Mouse (Mus musculus): ENCODE results near the gene Ildr2. TPM values are rescaled to one million over a fixed set of nuclear protein-coding genes. Genes with fewer than 3 reads are reported as not detected.

Ildr2 gene
- polyA plus RNA-seq, 1 experiment from 2014 or later: 5.1 TPM

DNA sequence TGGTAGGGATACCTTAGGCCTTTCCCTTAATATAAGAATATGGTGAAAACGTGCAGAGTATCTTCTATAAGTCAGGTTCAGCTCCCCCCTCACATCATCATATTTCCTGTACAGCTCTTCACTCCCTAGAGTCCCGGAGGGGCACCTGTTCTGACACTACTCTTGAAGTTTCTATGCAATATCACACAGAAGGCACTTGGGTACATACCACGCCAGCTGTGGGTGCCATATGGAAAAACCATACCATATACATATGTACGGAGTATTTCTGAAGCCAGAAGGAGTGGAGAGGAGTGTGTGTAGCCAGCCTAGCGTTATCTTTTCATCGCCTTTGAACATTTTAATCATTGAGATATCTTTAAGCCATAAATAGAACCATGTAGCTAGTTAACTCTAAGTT is 36.6 kb downstream of the Ildr2 start:
- H3K4me1 ChIP-seq: peaks cover 5% of the 10 kb centered on the region; the same call in 1 of the 2 replicates
- WGBS: 93% methylated on average over 6 of the region's 6 CpGs
- no peak overlapping the region for H3K27ac ChIP-seq
- ATAC-seq (ENCODE audit: low FRiP score, low read depth): no peak
- no peak overlapping the region for H3K4me2 ChIP-seq (replicated peaks)
- H3K9me3 ChIP-seq: no peaks in the 10 kb centered on the region
- no peaks in the 10 kb centered on the region; the same call in 1 of the 2 replicates for H3K36me3 ChIP-seq
- H3K4me3 ChIP-seq: no peak overlapping the region
- no peak overlapping the region for H3K9ac ChIP-seq
- no peaks in the 10 kb centered on the region for H3K27me3 ChIP-seq (replicated peaks)

- no peaks in the 10 kb centered on the region for H3K27me3 ChIP-seq (replicated peaks)
- WGBS: 90% methylated on average over 3 of the region's 3 CpGs
- H3K9me3 ChIP-seq: no peaks in the 10 kb centered on the region
- no peak overlapping the region for H3K27ac ChIP-seq
- H3K4me1 ChIP-seq: no peaks in the 10 kb centered on the region
- no peak overlapping the region for H3K4me2 ChIP-seq (replicated peaks)
- no peaks in the 10 kb centered on the region; the same call in 1 of the 2 replicates for H3K36me3 ChIP-seq
- ATAC-seq (ENCODE audit: low FRiP score, low read depth): no peak
- no peak overlapping the region for H3K9ac ChIP-seq
- H3K4me3 ChIP-seq: no peak overlapping the region
Measured at GRCm38 (mm10) chr1:166293086-166293485, 39.1 kb downstream of the Ildr2 start.

DNA sequence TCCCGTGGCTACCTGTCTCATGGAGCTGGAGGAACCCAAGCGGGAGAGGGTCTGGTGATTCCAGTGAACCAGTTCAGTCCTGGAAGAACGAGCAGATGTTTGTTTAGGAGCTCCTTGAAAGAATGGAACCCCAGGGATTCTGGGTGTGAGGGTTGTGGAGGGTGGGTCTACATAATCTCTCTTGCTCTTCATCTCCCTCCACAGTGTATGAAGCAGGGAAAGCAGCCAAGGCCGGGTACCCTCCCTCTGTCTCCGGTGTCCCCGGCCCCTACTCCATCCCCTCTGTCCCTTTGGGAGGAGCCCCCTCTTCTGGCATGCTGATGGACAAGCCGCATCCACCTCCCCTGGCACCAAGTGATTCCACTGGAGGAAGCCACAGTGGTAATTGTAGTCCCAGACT is 41.6 kb downstream of the Ildr2 start:
- H3K4me1 ChIP-seq: no peaks in the 10 kb centered on the region
- no peak overlapping the region for H3K4me3 ChIP-seq
- H3K9ac ChIP-seq: no peak overlapping the region
- no peaks in the 10 kb centered on the region; the same call in 1 of the 2 replicates for H3K36me3 ChIP-seq
- WGBS: 76% methylated on average over 7 of the region's 7 CpGs
- H3K4me2 ChIP-seq (replicated peaks): no peak overlapping the region
- no peak for ATAC-seq (ENCODE audit: low FRiP score, low read depth)
- no peaks in the 10 kb centered on the region for H3K9me3 ChIP-seq
- no peak overlapping the region for H3K27ac ChIP-seq
- H3K27me3 ChIP-seq (replicated peaks): no peaks in the 10 kb centered on the region

- no peak for ATAC-seq (ENCODE audit: low FRiP score, low read depth)
- H3K9ac ChIP-seq: no peak overlapping the region
- WGBS: 94% methylated on average over 9 of the region's 9 CpGs
- no peaks in the 10 kb centered on the region; the same call in 1 of the 2 replicates for H3K36me3 ChIP-seq
- no peak overlapping the region for H3K27ac ChIP-seq
- H3K9me3 ChIP-seq: no peaks in the 10 kb centered on the region
- no peak overlapping the region for H3K4me3 ChIP-seq
- no peaks in the 10 kb centered on the region for H3K27me3 ChIP-seq (replicated peaks)
- no peaks in the 10 kb centered on the region for H3K4me1 ChIP-seq
- H3K4me2 ChIP-seq (replicated peaks): no peak overlapping the region
Measured at GRCm38 (mm10) chr1:166296371-166296770, 42.4 kb downstream of the Ildr2 start.

DNA sequence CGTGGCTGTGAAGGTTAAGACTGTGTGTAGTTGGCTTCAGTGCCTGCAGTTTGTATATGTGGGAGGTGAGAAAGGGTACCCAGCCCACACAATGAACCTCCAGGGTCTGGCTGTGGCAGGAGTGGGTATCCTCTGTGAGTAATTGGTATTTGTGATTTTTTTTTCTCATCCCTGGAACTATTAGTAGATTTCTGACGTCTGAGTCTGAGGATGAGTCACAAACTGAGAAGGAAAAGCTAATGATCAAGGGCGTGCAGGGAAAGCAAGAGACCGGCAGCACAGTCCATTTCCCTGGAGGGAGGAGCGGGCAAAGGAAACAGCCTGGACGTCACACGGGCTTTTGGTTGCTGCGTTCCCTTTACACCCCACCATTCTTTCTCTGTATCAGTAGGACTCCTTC is 43.0 kb downstream of the Ildr2 start:
- no peaks in the 10 kb centered on the region for H3K9me3 ChIP-seq
- ATAC-seq (ENCODE audit: low FRiP score, low read depth): no peak
- H3K27me3 ChIP-seq (replicated peaks): no peaks in the 10 kb centered on the region
- 78% methylated on average over 8 of the region's 8 CpGs for WGBS
- no peaks in the 10 kb centered on the region for H3K4me1 ChIP-seq
- no peak overlapping the region for H3K9ac ChIP-seq
- no peak overlapping the region for H3K27ac ChIP-seq
- no peak overlapping the region for H3K4me2 ChIP-seq (replicated peaks)
- H3K36me3 ChIP-seq: no peaks in the 10 kb centered on the region; the same call in 1 of the 2 replicates
- H3K4me3 ChIP-seq: no peak overlapping the region

- no peak overlapping the region for H3K27ac ChIP-seq
- H3K4me3 ChIP-seq: no peak overlapping the region
- H3K4me2 ChIP-seq (replicated peaks): no peak overlapping the region
- no peaks in the 10 kb centered on the region for H3K27me3 ChIP-seq (replicated peaks)
- no peaks in the 10 kb centered on the region for H3K9me3 ChIP-seq
- H3K4me1 ChIP-seq: no peaks in the 10 kb centered on the region
- H3K9ac ChIP-seq: no peak overlapping the region
- no peak for ATAC-seq (ENCODE audit: low FRiP score, low read depth)
- 70% methylated on average over 15 of the region's 15 CpGs for WGBS
- no peaks in the 10 kb centered on the region; the same call in 1 of the 2 replicates for H3K36me3 ChIP-seq
Measured at GRCm38 (mm10) chr1:166297499-166298111, 43.7 kb downstream of the Ildr2 start.

DNA sequence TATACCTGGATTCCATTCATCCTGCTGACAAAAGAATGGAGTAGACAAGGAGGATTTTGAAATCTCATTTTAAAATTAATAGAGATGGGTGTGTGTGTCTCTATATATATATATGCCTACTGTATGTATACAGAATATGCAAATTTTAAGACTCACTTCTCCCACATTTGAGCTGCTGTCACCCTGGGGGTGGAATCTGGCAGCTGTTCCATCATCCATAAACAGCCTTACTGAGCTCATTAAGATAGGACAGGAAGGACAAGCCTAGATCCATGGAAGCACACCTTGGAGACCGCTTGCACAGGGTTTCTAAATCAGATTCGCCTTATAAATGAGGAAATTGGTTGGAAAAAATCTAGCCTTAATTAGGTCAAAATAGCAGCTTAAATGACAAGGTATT is 44.9 kb downstream of the Ildr2 start:
- Histone ChIP-seq H3K36me3 (no peaks in the 10 kb centered on the region; the same call in 1 of the 2 replicates), H3K4me2 (replicated peaks) (no peak overlapping the region), H3K27ac (no peak overlapping the region), H3K9me3 (no peaks in the 10 kb centered on the region), H3K4me3 (no peak overlapping the region), H3K4me1 (no peaks in the 10 kb centered on the region), H3K9ac (no peak overlapping the region), H3K27me3 (replicated peaks) (no peaks in the 10 kb centered on the region)
- ATAC-seq (ENCODE audit: low FRiP score, low read depth): no peak
- WGBS: 84% methylated on average over 2 of the region's 2 CpGs

- Histone ChIP-seq H3K27ac (no peak overlapping the region), H3K4me1 (no peaks in the 10 kb centered on the region), H3K4me2 (replicated peaks) (no peak overlapping the region), H3K36me3 (no peaks in the 10 kb centered on the region; the same call in 1 of the 2 replicates), H3K4me3 (no peak overlapping the region), H3K9ac (no peak overlapping the region), H3K9me3 (no peaks in the 10 kb centered on the region), H3K27me3 (replicated peaks) (no peaks in the 10 kb centered on the region)
- 92% methylated on average over 8 of the region's 8 CpGs for WGBS
- ATAC-seq (ENCODE audit: low FRiP score, low read depth): no peak
Measured at GRCm38 (mm10) chr1:166299821-166300220, 45.9 kb downstream of the Ildr2 start.

GRCm38 (mm10) chr1:166300526-166300925 is 46.6 kb downstream of the Ildr2 start:
- H3K4me2 ChIP-seq (replicated peaks): no peak overlapping the region
- no peaks in the 10 kb centered on the region; the same call in 1 of the 2 replicates for H3K36me3 ChIP-seq
- H3K27me3 ChIP-seq (replicated peaks): no peaks in the 10 kb centered on the region
- H3K4me1 ChIP-seq: no peaks in the 10 kb centered on the region
- no peak overlapping the region for H3K27ac ChIP-seq
- H3K9ac ChIP-seq: no peak overlapping the region
- ATAC-seq (ENCODE audit: low FRiP score, low read depth): no peak
- 65% methylated on average over 3 of the region's 3 CpGs for WGBS
- H3K4me3 ChIP-seq: no peak overlapping the region
- no peaks in the 10 kb centered on the region for H3K9me3 ChIP-seq

DNA sequence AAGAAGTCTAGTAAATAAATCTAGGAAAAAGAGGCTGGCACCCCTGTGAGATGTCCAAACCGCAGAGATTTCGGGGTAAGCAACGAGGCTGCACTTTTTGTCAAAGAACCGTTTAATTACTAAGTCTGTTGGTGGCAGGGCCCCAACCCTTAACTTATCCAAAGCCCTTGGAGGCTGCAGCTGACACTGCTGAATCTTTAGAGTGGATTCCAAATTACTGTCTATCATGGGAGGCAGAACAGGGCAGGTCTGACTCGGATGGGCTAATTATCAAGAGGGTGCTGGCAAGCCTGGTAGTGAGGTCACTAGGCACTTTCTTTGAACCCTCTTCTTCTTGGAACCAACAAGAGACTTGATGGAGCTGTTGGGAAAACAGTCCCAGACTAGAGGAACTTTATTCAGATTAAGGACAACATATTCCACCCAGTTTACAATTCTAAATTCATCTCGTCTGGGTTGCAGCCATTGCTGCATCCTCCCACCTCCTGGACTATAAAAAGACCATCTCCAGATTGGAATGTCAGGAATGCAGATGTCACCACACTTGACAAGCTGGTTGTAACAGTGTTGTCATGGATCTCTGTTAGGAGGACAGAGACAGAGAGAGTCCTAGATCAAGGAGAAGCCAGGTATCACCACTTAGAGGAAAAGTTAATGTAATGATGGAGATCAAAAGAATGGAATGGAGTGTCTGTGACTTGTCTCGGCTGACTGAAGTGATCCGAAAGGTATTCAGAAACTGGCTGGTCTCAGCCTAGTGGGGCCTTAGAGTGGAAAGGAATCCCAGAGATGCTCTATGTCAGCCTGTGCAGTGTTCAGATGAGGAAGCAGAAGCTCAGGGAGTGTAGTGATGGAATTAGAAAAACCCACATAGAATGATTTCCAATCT is 50.7 kb downstream of the Ildr2 start:
- Histone ChIP-seq H3K4me2 (replicated peaks) (no peak overlapping the region), H3K36me3 (no peaks in the 10 kb centered on the region; the same call in 1 of the 2 replicates), H3K27me3 (replicated peaks) (peaks cover 17% of the 10 kb centered on the region; the same call in 1 of the 2 replicates), H3K4me3 (no peak overlapping the region), H3K9ac (no peak overlapping the region), H3K4me1 (peaks cover 5% of the 10 kb centered on the region; the same call in 1 of the 2 replicates), H3K9me3 (no peaks in the 10 kb centered on the region), H3K27ac (no peak overlapping the region)
- ATAC-seq (ENCODE audit: low FRiP score, low read depth): no peak
- WGBS: 73% methylated on average over 8 of the region's 8 CpGs

DNA sequence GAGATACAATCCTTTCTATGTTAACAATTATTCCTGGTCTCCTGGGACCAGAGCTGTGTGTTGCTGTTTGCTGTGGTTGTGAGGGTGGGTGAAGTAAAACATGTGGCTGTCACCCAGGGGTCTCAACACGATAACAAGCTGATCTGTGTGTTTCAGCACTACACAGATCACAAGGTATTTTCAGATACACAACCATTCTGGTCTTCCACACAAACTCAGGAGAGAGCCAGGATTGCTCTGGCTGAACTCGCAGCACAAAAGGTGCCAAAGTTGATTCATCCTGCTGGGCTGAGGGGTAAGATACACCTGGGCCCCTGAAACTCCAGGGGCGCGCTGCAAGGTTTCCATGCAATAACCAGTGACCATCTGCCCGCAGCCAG is 54.5 kb downstream of the Ildr2 start:
- ATAC-seq (ENCODE audit: low FRiP score, low read depth): peak; percentile 2; the same call in 1 of the 2 replicates
- Histone ChIP-seq H3K27me3 (replicated peaks) (peaks cover 17% of the 10 kb centered on the region; the same call in 1 of the 2 replicates), H3K9me3 (no peaks in the 10 kb centered on the region), H3K4me3 (peak overlapping the region; percentile 57), H3K9ac (peak overlapping the region; percentile 70; the same call in 1 of the 2 replicates), H3K36me3 (peaks cover 2% of the 10 kb centered on the region; the same call in 1 of the 2 replicates), H3K4me2 (replicated peaks) (peak overlapping the region; percentile 90), H3K4me1 (peaks cover 5% of the 10 kb centered on the region; the same call in 1 of the 2 replicates), H3K27ac (no peak overlapping the region)
- 23% methylated on average over 5 of the region's 5 CpGs for WGBS

Measured in neural tube, embryonic 12.5 days (tissue).